ENCODE assay signal across 8 mouse cellular contexts in the genomic region with DNA sequence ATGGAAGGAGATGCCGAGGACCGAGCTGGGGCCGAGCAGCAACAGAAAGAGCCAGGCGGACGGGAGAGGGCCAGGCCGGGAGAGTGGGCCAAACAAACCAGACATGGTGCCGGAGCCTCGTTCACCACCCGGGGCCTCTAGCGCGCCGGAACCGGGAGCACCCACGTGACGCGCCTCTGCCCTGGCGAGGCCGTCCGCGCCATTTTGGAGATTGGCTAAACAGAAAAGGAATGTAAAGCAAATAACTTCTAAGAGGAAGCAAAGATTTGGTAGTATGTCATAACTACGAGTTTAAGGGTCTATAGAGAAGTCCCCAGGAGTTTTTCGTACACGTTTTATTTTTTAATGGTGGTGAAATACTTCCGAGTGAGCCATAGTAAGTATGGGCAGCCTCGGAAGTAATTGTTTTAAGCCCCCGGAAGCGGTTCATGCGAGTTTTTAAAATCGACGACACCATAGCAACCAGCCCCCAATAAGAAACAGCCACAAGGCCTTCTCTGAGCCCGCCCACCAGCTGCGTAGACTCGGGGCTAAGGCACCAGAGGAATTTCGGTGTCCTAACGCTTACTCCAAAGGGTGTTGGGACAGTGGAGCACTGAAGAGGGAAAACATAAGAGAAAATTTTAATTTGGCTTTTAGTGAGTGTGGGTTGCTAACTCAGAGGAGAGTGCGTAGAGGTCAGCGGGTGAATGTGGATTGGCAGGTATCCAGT. TPM values are rescaled to one million over a fixed set of nuclear protein-coding genes. Genes with fewer than 3 reads are reported as not detected.
DNase-seq lines count a peak whose midpoint lies in the region; ATAC-seq lines count a peak whose summit lies in the region.

A gene (minus strand): TSS at position 287 of the 712 bp plus-strand sequence.

- H3K36me3 ChIP-seq in intestine, embryonic 14.5 days (ENCODE audit: control insufficient read depth, insufficient read depth, low read length): no peaks in the 10 kb centered on the region

- peak within 1 kb of the TSS; percentile 88 for H3K27ac ChIP-seq in intestine, embryonic 14.5 days (ENCODE audit: low read depth)

- WGBS in intestine, embryonic 14.5 days: under 1% methylated on average over 37 of the region's 37 CpGs

- intact Hi-C loops in left cerebral cortex, postnatal 14 days (cut with DNase I): loop anchor here (2.0 to 5.0 kb wide), 2 partner anchors 98 to 112 kb away; a partner anchor contains a TSS

- H3K9me3 ChIP-seq in intestine, embryonic 14.5 days (ENCODE audit: control insufficient read depth, low read length): no peaks in the 10 kb centered on the region

- peak; percentile 82 to 83 for DNase-seq in adrenal gland, adult 18-20 months (ENCODE audit: low spot score in 2 of 2)
- peak; percentile 97 for DNase-seq in embryo, embryonic 11 days
- DNase-seq in gastrocnemius, postnatal 25 days: peak; percentile 90
- DNase-seq in intestine, embryonic 14.5 days (ENCODE audit: low spot score): peak; percentile 91
- DNase-seq in left cerebral cortex, postnatal 14 days (ENCODE audit: low spot score in 2 of 2): peak; percentile 91 to 96
- DNase-seq in mesoderm, embryonic 11.5 days (ENCODE audit: low read depth, low spot score): peak; percentile 93
- peak; percentile 85 to 90 for DNase-seq in right cerebral cortex, postnatal 36 days (ENCODE audit: low spot score in 2 of 2)
- DNase-seq in yolk sac, embryonic 10.5 days (ENCODE audit: low spot score): peak; percentile 95

- ATAC-seq in intestine, embryonic 14.5 days (replicated peaks; ENCODE audit: low FRiP score, low TSS enrichment, low read depth): peak; percentile 94

- H3K4me2 ChIP-seq in intestine, embryonic 14.5 days (ENCODE audit: low read length): peak within 1 kb of the TSS; percentile 82

- peaks cover 16% of the 10 kb centered on the region for H3K4me1 ChIP-seq in intestine, embryonic 14.5 days (replicated peaks; ENCODE audit: control insufficient read depth, insufficient read depth, low read length)

- peak within 1 kb of the TSS; percentile 75 for H3K4me3 ChIP-seq in intestine, embryonic 14.5 days (ENCODE audit: low read depth, low read length)

- H3K27me3 ChIP-seq in intestine, embryonic 14.5 days (replicated peaks; ENCODE audit: control insufficient read depth, insufficient read depth, low read length): no peaks in the 10 kb centered on the region

- peak within 1 kb of the TSS; percentile 90 for H3K9ac ChIP-seq in intestine, embryonic 14.5 days (ENCODE audit: low read length)

RNA-seq across cellular contexts. Expression of the gene that starts here (rescaled TPM):
- 100 to 1,000 TPM; 234 to 328 TPM for total RNA-seq in adrenal gland, adult 18-20 months (2021)
- total RNA-seq in gastrocnemius, postnatal 25 days (2021): 100 to 1,000 TPM in 1 of 2 experiments, 10 to 100 TPM in 1; 97.1 to 117 TPM
- 344 TPM in 2 replicates for polyA plus RNA-seq in intestine, embryonic 14.5 days (2014; fragmentation: Nextera tagmentation; extraction: Ambion mirVana)
- 100 to 1,000 TPM; 157 to 161 TPM for total RNA-seq in left cerebral cortex, postnatal 14 days (2021)

Comparison
In these comparisons a context has a peak if more than half of its experiments do, and no peak if none do; other contexts are left out.
1. Peak in every context shown above with its lines: DNase-seq, ATAC-seq, H3K4me3 ChIP-seq and H3K27ac ChIP-seq.